Mouse (Mus musculus): ENCODE measurements around the gene Cdc73. TPM values are rescaled to one million over a fixed set of nuclear protein-coding genes. Genes with fewer than 3 reads are reported as not detected.

Gene Cdc73
- total and polyA plus RNA-seq, 3 experiments: 13.4 to 85.0 (median 21.5) TPM

GRCm38 (mm10) chr1:143707006-143707405 is 4.3 kb upstream of the Cdc73 start:
- dilution Hi-C loops (cut with MboI; ENCODE audit: extremely low pct_ligation_motif_present, extremely low pct_unique_long_range_greater_than_20kb, low sequenced_read_pairs): no loop called here

GRCm38 (mm10) chr1:143702141-143702740 is 452 bp downstream of the Cdc73 start:
- peaks cover 45% of the 10 kb centered on the region for H3K79me2 ChIP-seq (replicated peaks; ENCODE audit: control insufficient read depth, extremely low read depth, insufficient read depth, poor library complexity, severe bottlenecking)
- H3K36me3 ChIP-seq (replicated peaks in 1 of 2; ENCODE audit: control insufficient read depth in 1 of 2, insufficient read depth in 1 of 2, low read length in 1 of 2): peaks cover 5 to 18% of the 10 kb centered on the region in 2 experiments
- H3K4me1 ChIP-seq (ENCODE audit: control insufficient read depth in 1 of 2, insufficient read depth in 2 of 2): peaks cover 0 to 12% of the 10 kb centered on the region in 2 experiments; a peak in 1 of 4 replicates
- dilution Hi-C loops (cut with MboI; ENCODE audit: extremely low pct_ligation_motif_present, extremely low pct_unique_long_range_greater_than_20kb, low sequenced_read_pairs): no loop called here
- peak; percentile 26 for DNase-seq (ENCODE audit: extremely low read depth)
- peak overlapping the region; percentile 86; the same call in 1 of the 2 replicates for H3K4me2 ChIP-seq (ENCODE audit: insufficient read depth, low read depth, poor library complexity, severe bottlenecking)
- peak overlapping the region; percentile 90 to 97 (median 92) for H3K4me3 ChIP-seq (replicated peaks in 1 of 3; ENCODE audit: low read depth in 2 of 3, low read length in 2 of 3, poor library complexity in 1 of 3)
- peaks cover 11% of the 10 kb centered on the region for H3K27me3 ChIP-seq (replicated peaks)
- no peaks in the 10 kb centered on the region for H3K9me3 ChIP-seq (replicated peaks; ENCODE audit: low read length)
- TF ChIP-seq HCFC1 (IDR thresholded peaks at IDR 0.05; ENCODE audit: low read depth, low read length) (no peak; the same call in 1 of the 2 replicates), POLR2AphosphoS2 (IDR thresholded peaks at IDR 0.05; ENCODE audit: low read depth, low read length) (no peak), IRF4 (IDR thresholded peaks at IDR 0.05; ENCODE audit: low read depth, low read length) (no peak), USF2 (conservative IDR thresholded peaks at IDR 0.05; ENCODE audit: low read depth, low read length) (no peak), JUN (IDR thresholded peaks at IDR 0.05; ENCODE audit: insufficient read depth, low read depth, low read length) (no peak), NRF1 (IDR thresholded peaks at IDR 0.05; ENCODE audit: low read depth, low read length) (no peak), E2F4 (IDR thresholded peaks at IDR 0.05; ENCODE audit: insufficient replicate concordance, low read depth, low read length) (no peak), MXI1 (IDR thresholded peaks at IDR 0.05; ENCODE audit: low read depth, low read length) (0 out of 2 replicates have a peak, but pooled peaks have one; percentile 16), UBTF (IDR thresholded peaks at IDR 0.05; ENCODE audit: low read depth, low read length) (0 out of 2 replicates have a peak, but pooled peaks have one; percentile 65), CTCF (conservative IDR thresholded peaks at IDR 0.05 in 1 of 2, IDR thresholded peaks at IDR 0.05 in 1 of 2; ENCODE audit: low read depth in 2 of 2, low read length in 2 of 2) (peak in 1 of 2 experiments; percentile 15; a peak in 1 of 4 replicates), SIN3A (IDR thresholded peaks at IDR 0.05; ENCODE audit: low read length) (peak; percentile 24; the same call in 1 of the 2 replicates), MYC (IDR thresholded peaks at IDR 0.05; ENCODE audit: low read depth, low read length) (no peak), MEF2A (IDR thresholded peaks at IDR 0.05; ENCODE audit: borderline replicate concordance, low read depth, low read length) (no peak), ZNF384 (IDR thresholded peaks at IDR 0.05; ENCODE audit: low read depth, low read length) (peak; percentile 57; the same call in 1 of the 2 replicates)
- in situ Hi-C loops (cut with MboI; ENCODE audit: low pct_ligation_motif_present, low pct_unique_long_range_greater_than_20kb, low sequenced_read_pairs): no loop called here
- peak overlapping the region; percentile 96 for H3K9ac ChIP-seq (ENCODE audit: insufficient read depth, low read depth)
- H3K27ac ChIP-seq (ENCODE audit: insufficient read depth, low read depth): peak overlapping the region; percentile 85

More at GRCm38 (mm10) chr1:143707006-143707405, 4.3 kb upstream of the Cdc73 start:
- H3K27ac ChIP-seq (ENCODE audit: insufficient read depth, low read depth): no peak overlapping the region
- H3K4me2 ChIP-seq (ENCODE audit: insufficient read depth, low read depth, poor library complexity, severe bottlenecking): no peak overlapping the region
- no peaks in the 10 kb centered on the region for H3K36me3 ChIP-seq (replicated peaks in 1 of 2; ENCODE audit: control insufficient read depth in 1 of 2, insufficient read depth in 1 of 2, low read length in 1 of 2)
- TF ChIP-seq ETS1 (conservative IDR thresholded peaks at IDR 0.05; ENCODE audit: low read depth, low read length) (no peak), ZNF384 (IDR thresholded peaks at IDR 0.05; ENCODE audit: low read depth, low read length) (no peak), SMC3 (IDR thresholded peaks at IDR 0.05; ENCODE audit: low read depth, low read length) (no peak), ZMIZ1 (IDR thresholded peaks at IDR 0.05; ENCODE audit: low read depth, low read length) (no peak), MAZ (IDR thresholded peaks at IDR 0.05; ENCODE audit: low read depth, low read length) (no peak), ELF1 (IDR thresholded peaks at IDR 0.05; ENCODE audit: low read depth, low read length) (no peak), MXI1 (IDR thresholded peaks at IDR 0.05; ENCODE audit: low read depth, low read length) (no peak), JUND (conservative IDR thresholded peaks at IDR 0.05; ENCODE audit: low read depth, low read length) (no peak)
- H3K4me1 ChIP-seq (ENCODE audit: control insufficient read depth in 1 of 2, insufficient read depth in 2 of 2): peaks cover 0 to 4% of the 10 kb centered on the region in 2 experiments; a peak in 1 of 4 replicates
- no peaks in the 10 kb centered on the region for H3K9me3 ChIP-seq (replicated peaks; ENCODE audit: low read length)
- peaks cover 6% of the 10 kb centered on the region for H3K79me2 ChIP-seq (replicated peaks; ENCODE audit: control insufficient read depth, extremely low read depth, insufficient read depth, poor library complexity, severe bottlenecking)
- in situ Hi-C loops (cut with MboI; ENCODE audit: low pct_ligation_motif_present, low pct_unique_long_range_greater_than_20kb, low sequenced_read_pairs): no loop called here
- DNase-seq (ENCODE audit: extremely low read depth): no peak
- peaks cover 22% of the 10 kb centered on the region for H3K27me3 ChIP-seq (replicated peaks)
- no peak overlapping the region for H3K9ac ChIP-seq (ENCODE audit: insufficient read depth, low read depth)
- H3K4me3 ChIP-seq (replicated peaks in 1 of 3; ENCODE audit: low read depth in 2 of 3, low read length in 2 of 3, poor library complexity in 1 of 3): no peak overlapping the region
